In genomic region chr11:95225448-95225847, GRCm38 (mm10) we compare ENCODE assay signal across 17 mouse cellular contexts. TPM values are rescaled to one million over a fixed set of nuclear protein-coding genes. Genes with fewer than 3 reads are reported as not detected.
DNase-seq lines count a peak whose midpoint lies in the region; ATAC-seq and TF ChIP-seq lines count a peak whose summit lies in the region.
"Had no signal": no experiment of that assay in that cellular context is flagged by ENCODE, and none has a peak within 500 bp of the region (broad histone marks: within the 10 kb centered on the region; RNA-seq: fewer than 3 reads in every experiment).

No protein-coding gene starts in this region.

- no peaks in the 10 kb centered on the region for H3K36me3 ChIP-seq in intestine, embryonic 14.5 days (ENCODE audit: control insufficient read depth, insufficient read depth, low read length)
- H3K36me3 ChIP-seq in intestine, postnatal 0 days (ENCODE audit: control insufficient read depth, insufficient read depth), result no peaks in the 10 kb centered on the region
- H3K36me3 ChIP-seq in limb, embryonic 11.5 days (ENCODE audit: control insufficient read depth, insufficient read depth, low read length), result no peaks in the 10 kb centered on the region
- H3K36me3 ChIP-seq in stomach, embryonic 14.5 days (ENCODE audit: control insufficient read depth, insufficient read depth, low read length), result no peaks in the 10 kb centered on the region
- H3K36me3 ChIP-seq: forebrain, embryonic 12.5 days; G1E; hindbrain, embryonic 15.5 days; midbrain, embryonic 15.5 days had no signal

- H3K4me1 ChIP-seq in intestine, embryonic 14.5 days (replicated peaks; ENCODE audit: control insufficient read depth, insufficient read depth, low read length), result peaks cover 18% of the 10 kb centered on the region; the same call in 1 of the 2 replicates
- no peaks in the 10 kb centered on the region for H3K4me1 ChIP-seq in intestine, postnatal 0 days (replicated peaks; ENCODE audit: control insufficient read depth, insufficient read depth, low read length)
- H3K4me1 ChIP-seq in limb, embryonic 11.5 days (ENCODE audit: control insufficient read depth, insufficient read depth, low read length), result peaks cover 13% of the 10 kb centered on the region
- H3K4me1 ChIP-seq in stomach, embryonic 14.5 days (ENCODE audit: control insufficient read depth, insufficient read depth, low read length), result peaks cover 7% of the 10 kb centered on the region; the same call in 1 of the 2 replicates

- DNase-seq in intestine, embryonic 14.5 days (ENCODE audit: low spot score), result no peak
- peak; percentile 32 for DNase-seq in R1 (ENCODE audit: low read depth, low spot score)
- DNase-seq in limb, embryonic 11.5 days (ENCODE audit: low spot score), result peak; percentile 44
- no peak for DNase-seq in cerebellum, postnatal 36 days
- DNase-seq: B cell, adult 2 months; kidney, postnatal 36 days; liver; thymus, postnatal 4 days had no signal

- H3K27ac ChIP-seq in intestine, embryonic 14.5 days (ENCODE audit: low read depth), result no peak overlapping the region
- H3K27ac ChIP-seq in intestine, postnatal 0 days (ENCODE audit: low read depth, low read length), result no peak overlapping the region
- no peak overlapping the region for H3K27ac ChIP-seq in limb, embryonic 11.5 days (replicated peaks; ENCODE audit: low read depth, low read length)
- peak overlapping the region; percentile 63; the same call in 1 of the 2 replicates for H3K27ac ChIP-seq in stomach, embryonic 14.5 days (ENCODE audit: low read length)
- H3K27ac ChIP-seq: forebrain, embryonic 12.5 days; hindbrain, embryonic 15.5 days; midbrain, embryonic 15.5 days had no signal

- TF ChIP-seq CTCF in intestine, postnatal 0 days (IDR thresholded peaks at IDR 0.05; ENCODE audit: low read depth), result no peak

- no peaks in the 10 kb centered on the region for H3K9me3 ChIP-seq in intestine, embryonic 14.5 days (ENCODE audit: control insufficient read depth, low read length)
- H3K9me3 ChIP-seq in intestine, postnatal 0 days (ENCODE audit: control insufficient read depth), result no peaks in the 10 kb centered on the region
- H3K9me3 ChIP-seq in limb, embryonic 11.5 days (ENCODE audit: control insufficient read depth, low read length), result no peaks in the 10 kb centered on the region
- no peaks in the 10 kb centered on the region for H3K9me3 ChIP-seq in stomach, embryonic 14.5 days (ENCODE audit: control insufficient read depth, low read depth, low read length)
- H3K9me3 ChIP-seq: forebrain, embryonic 12.5 days; G1E; hindbrain, embryonic 15.5 days; midbrain, embryonic 15.5 days had no signal

- no peak overlapping the region for H3K9ac ChIP-seq in intestine, embryonic 14.5 days (ENCODE audit: low read length)
- no peak overlapping the region for H3K9ac ChIP-seq in intestine, postnatal 0 days (ENCODE audit: low read depth, low read length)
- H3K9ac ChIP-seq in limb, embryonic 11.5 days (ENCODE audit: low read length), result no peak overlapping the region
- no peak overlapping the region for H3K9ac ChIP-seq in stomach, embryonic 14.5 days (replicated peaks; ENCODE audit: low read depth, low read length)
- H3K9ac ChIP-seq: forebrain, embryonic 12.5 days; hindbrain, embryonic 15.5 days; midbrain, embryonic 15.5 days had no signal

- WGBS in intestine, embryonic 14.5 days, result 14% methylated on average over 7 of the region's 7 CpGs
- WGBS in intestine, postnatal 0 days, result 15% methylated on average over 7 of the region's 7 CpGs
- WGBS in limb, embryonic 11.5 days, result 13% methylated on average over 7 of the region's 7 CpGs
- 13% methylated on average over 7 of the region's 7 CpGs for WGBS in stomach, embryonic 14.5 days

- H3K27me3 ChIP-seq in intestine, embryonic 14.5 days (replicated peaks; ENCODE audit: control insufficient read depth, insufficient read depth, low read length), result peaks cover 36% of the 10 kb centered on the region
- peaks cover 25% of the 10 kb centered on the region for H3K27me3 ChIP-seq in intestine, postnatal 0 days (replicated peaks; ENCODE audit: control insufficient read depth, insufficient read depth, low read length)
- H3K27me3 ChIP-seq in limb, embryonic 11.5 days (ENCODE audit: control insufficient read depth, insufficient read depth, low read length), result peaks cover 35% of the 10 kb centered on the region
- H3K27me3 ChIP-seq in stomach, embryonic 14.5 days (ENCODE audit: control insufficient read depth, insufficient read depth, low read length), result peaks cover 15% of the 10 kb centered on the region

- H3K4me2 ChIP-seq in intestine, embryonic 14.5 days (ENCODE audit: low read length), result no peak overlapping the region
- H3K4me2 ChIP-seq in intestine, postnatal 0 days (replicated peaks; ENCODE audit: low read depth), result no peak overlapping the region
- H3K4me2 ChIP-seq in limb, embryonic 11.5 days (ENCODE audit: low read depth, severe bottlenecking), result no peak overlapping the region
- H3K4me2 ChIP-seq in stomach, embryonic 14.5 days (replicated peaks; ENCODE audit: low read depth, low read length), result no peak overlapping the region
- H3K4me2 ChIP-seq: forebrain, embryonic 12.5 days; hindbrain, embryonic 15.5 days; midbrain, embryonic 15.5 days had no signal

- no peak overlapping the region for H3K4me3 ChIP-seq in intestine, embryonic 14.5 days (ENCODE audit: low read depth, low read length)
- no peak overlapping the region for H3K4me3 ChIP-seq in intestine, postnatal 0 days (ENCODE audit: low read depth, low read length)
- no peak overlapping the region for H3K4me3 ChIP-seq in limb, embryonic 11.5 days (ENCODE audit: low read depth, low read length)
- no peak overlapping the region for H3K4me3 ChIP-seq in stomach, embryonic 14.5 days (ENCODE audit: low read depth, low read length)
- H3K4me3 ChIP-seq: forebrain, embryonic 12.5 days; hindbrain, embryonic 15.5 days; midbrain, embryonic 15.5 days had no signal

- peak; percentile 41 for ATAC-seq in intestine, embryonic 14.5 days (replicated peaks; ENCODE audit: low FRiP score, low TSS enrichment, low read depth)
- ATAC-seq in intestine, postnatal 0 days, result no peak
- no peak for ATAC-seq in limb, embryonic 11.5 days (ENCODE audit: insufficient number of reproducible peaks, low FRiP score, low TSS enrichment, low read depth)
- ATAC-seq in stomach, embryonic 14.5 days (ENCODE audit: insufficient number of reproducible peaks, insufficient read depth, low FRiP score, low read depth), result no peak
- ATAC-seq in frontal cortex, adult (ENCODE audit: low TSS enrichment), result no peak
- ATAC-seq: midbrain, embryonic 15.5 days had no signal

RNA-seq across cellular contexts. Expression of gene Tac4, which starts 35.9 kb away (rescaled TPM):
- polyA plus RNA-seq in intestine, embryonic 14.5 days (2014; fragmentation: Nextera tagmentation; extraction: Ambion mirVana), result 0.14 TPM in 1 of 2 replicates, not detected in the other
- not detected in 2 replicates for polyA plus RNA-seq in intestine, postnatal 0 days (2015; fragmentation: Nextera tagmentation; extraction: Ambion mirVana)
- polyA plus RNA-seq in limb, embryonic 11.5 days (2014; fragmentation: Nextera tagmentation; extraction: Ambion mirVana), result 0.20 TPM in 1 of 2 replicates, not detected in the other
- polyA plus RNA-seq in stomach, embryonic 14.5 days (2014; fragmentation: Nextera tagmentation; extraction: Ambion mirVana), result 0.48 TPM in 1 of 2 replicates, not detected in the other
- polyA plus RNA-seq: cortical plate, adult 2 months; G1E; heart, embryonic 16.5 days; hindbrain, embryonic 15.5 days; midbrain, embryonic 15.5 days had no signal

Comparison
In these comparisons a context has a peak if more than half of its experiments do, and no peak if none do; other contexts are left out.
1. DNase-seq: peak in R1 (single experiment) and limb, embryonic 11.5 days (single experiment); none in intestine, embryonic 14.5 days (single experiment) and cerebellum, postnatal 36 days (0 of 2).